Mouse (Mus musculus): ENCODE data around the gene Mtrex. TPM values are rescaled to one million over a fixed set of nuclear protein-coding genes. Genes with fewer than 3 reads are reported as not detected.
A peak's percentile ranks its signal among the peaks of the same experiment; 100 is the strongest.

Mtrex gene
- polyA plus RNA-seq, 1 experiment from 2014 or later, result 57.3 TPM

- ATAC-seq, result no peak
- no peak overlapping the region for H3K4me2 ChIP-seq (ENCODE audit: low read length)
- H3K9ac ChIP-seq (ENCODE audit: low read depth, low read length), result no peak overlapping the region
- H3K4me1 ChIP-seq (ENCODE audit: control insufficient read depth, insufficient read depth, low read length), result no peaks in the 10 kb centered on the region
- H3K27ac ChIP-seq (ENCODE audit: low read length), result no peak overlapping the region
- peaks cover 31% of the 10 kb centered on the region for H3K36me3 ChIP-seq (ENCODE audit: control insufficient read depth, insufficient read depth, low read length)
- no peak overlapping the region for H3K4me3 ChIP-seq (ENCODE audit: low read depth, low read length)
- WGBS, result 96% methylated on average over 8 of the region's 8 CpGs
- H3K27me3 ChIP-seq (ENCODE audit: control insufficient read depth, insufficient read depth, low read depth, low read length), result no peaks in the 10 kb centered on the region
- H3K9me3 ChIP-seq (replicated peaks; ENCODE audit: control insufficient read depth, low read length, poor library complexity, severe bottlenecking), result no peaks in the 10 kb centered on the region
Measured at GRCm38 (mm10) chr13:112938130-112938529, 10.9 kb upstream of the Mtrex start.

DNA sequence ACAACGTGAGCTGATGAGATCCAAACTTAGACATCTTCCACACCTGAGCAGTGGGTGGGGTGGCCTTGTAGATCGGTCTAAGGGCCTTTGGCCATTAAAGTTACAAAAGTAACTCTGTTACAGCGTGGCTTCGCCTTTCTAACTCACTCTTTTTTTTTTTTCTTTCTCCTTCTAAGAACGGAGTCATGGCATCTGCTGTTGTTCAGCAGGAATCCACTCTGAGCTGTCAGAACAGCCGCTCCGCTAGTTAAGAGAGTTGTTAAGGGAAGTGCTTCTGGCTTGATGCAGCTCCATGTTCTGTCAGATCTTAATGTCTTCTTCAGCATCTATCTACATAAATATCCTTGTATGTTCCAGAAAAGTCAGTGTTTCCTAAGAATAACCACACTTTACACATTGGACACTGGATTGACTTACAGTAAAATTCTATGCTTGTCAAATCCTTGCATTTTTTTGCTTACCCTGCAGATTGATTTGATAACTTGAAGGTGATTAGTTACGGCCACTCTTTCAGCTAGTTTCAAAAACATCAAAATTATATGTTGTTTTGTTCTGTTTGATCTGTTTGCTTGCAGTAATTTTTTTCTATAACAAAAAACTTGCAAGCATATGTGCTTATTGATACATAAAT is 955 bp upstream of the Mtrex start:
- peak overlapping the region; percentile 88 for H3K4me3 ChIP-seq (ENCODE audit: low read depth, low read length)
- 7% methylated on average over 8 of the region's 8 CpGs for WGBS
- no peak for ATAC-seq
- H3K9me3 ChIP-seq (replicated peaks; ENCODE audit: control insufficient read depth, low read length, poor library complexity, severe bottlenecking), result no peaks in the 10 kb centered on the region
- peaks cover 20% of the 10 kb centered on the region for H3K4me1 ChIP-seq (ENCODE audit: control insufficient read depth, insufficient read depth, low read length)
- peak overlapping the region; percentile 71 for H3K4me2 ChIP-seq (ENCODE audit: low read length)
- H3K9ac ChIP-seq (ENCODE audit: low read depth, low read length), result peak overlapping the region; percentile 80
- H3K27ac ChIP-seq (ENCODE audit: low read length), result peak overlapping the region; percentile 86
- H3K36me3 ChIP-seq (ENCODE audit: control insufficient read depth, insufficient read depth, low read length), result peaks cover 13% of the 10 kb centered on the region; the same call in 1 of the 2 replicates
- H3K27me3 ChIP-seq (ENCODE audit: control insufficient read depth, insufficient read depth, low read depth, low read length), result no peaks in the 10 kb centered on the region

GRCm38 (mm10) chr13:112926796-112927195 is 402 bp downstream of the Mtrex start:
- WGBS, result 0% methylated on average over 19 of the region's 19 CpGs
- ATAC-seq, result peak; percentile 36; the same call in 1 of the 2 replicates

DNA sequence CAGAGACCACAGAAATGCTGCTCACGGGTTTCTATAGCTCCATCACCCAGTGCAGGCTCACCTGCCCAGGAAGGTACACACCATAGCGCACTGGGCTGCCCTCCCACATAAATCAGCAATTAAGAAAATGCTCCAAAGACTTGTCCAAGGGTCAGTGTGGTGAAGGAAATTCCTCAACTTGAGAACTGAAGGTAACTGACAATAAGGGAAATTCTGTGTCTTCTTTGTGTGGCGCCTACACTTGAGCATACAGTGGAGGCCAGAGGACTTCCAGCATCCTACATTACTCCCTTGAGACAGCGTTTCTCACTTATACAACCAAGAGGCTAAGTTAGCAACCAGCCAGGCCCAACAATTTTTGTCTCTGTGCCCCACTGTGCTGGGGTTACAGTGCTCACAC is 1.2 kb downstream of the Mtrex start:
- H3K9me3 ChIP-seq (replicated peaks; ENCODE audit: control insufficient read depth, low read length, poor library complexity, severe bottlenecking), result no peaks in the 10 kb centered on the region
- H3K36me3 ChIP-seq (ENCODE audit: control insufficient read depth, insufficient read depth, low read length), result 0 out of 2 replicates have a peak, but pooled peaks cover 5% of the 10 kb centered on the region
- H3K4me1 ChIP-seq (ENCODE audit: control insufficient read depth, insufficient read depth, low read length), result peaks cover 20% of the 10 kb centered on the region
- peak overlapping the region; percentile 88 for H3K4me3 ChIP-seq (ENCODE audit: low read depth, low read length)
- H3K9ac ChIP-seq (ENCODE audit: low read depth, low read length), result 0 out of 2 replicates have a peak overlapping the region, but pooled peaks have one; percentile 20
- no peak for ATAC-seq
- 80% methylated on average over 4 of the region's 4 CpGs for WGBS
- H3K27me3 ChIP-seq (ENCODE audit: control insufficient read depth, insufficient read depth, low read depth, low read length), result no peaks in the 10 kb centered on the region
- H3K4me2 ChIP-seq (ENCODE audit: low read length), result peak overlapping the region; percentile 69
- H3K27ac ChIP-seq (ENCODE audit: low read length), result no peak overlapping the region

More at GRCm38 (mm10) chr13:112926796-112927195, 402 bp downstream of the Mtrex start:
- Histone ChIP-seq H3K27me3 (ENCODE audit: control insufficient read depth, insufficient read depth, low read depth, low read length) (no peaks in the 10 kb centered on the region), H3K4me2 (ENCODE audit: low read length) (peak overlapping the region; percentile 69), H3K9ac (ENCODE audit: low read depth, low read length) (peak overlapping the region; percentile 73), H3K9me3 (replicated peaks; ENCODE audit: control insufficient read depth, low read length, poor library complexity, severe bottlenecking) (no peaks in the 10 kb centered on the region), H3K4me1 (ENCODE audit: control insufficient read depth, insufficient read depth, low read length) (peaks cover 20% of the 10 kb centered on the region), H3K36me3 (ENCODE audit: control insufficient read depth, insufficient read depth, low read length) (0 out of 2 replicates have a peak, but pooled peaks cover 5% of the 10 kb centered on the region), H3K27ac (ENCODE audit: low read length) (peak overlapping the region; percentile 86), H3K4me3 (ENCODE audit: low read depth, low read length) (peak overlapping the region; percentile 88)

- H3K9ac ChIP-seq (ENCODE audit: low read depth, low read length), result no peak overlapping the region
- H3K4me1 ChIP-seq (ENCODE audit: control insufficient read depth, insufficient read depth, low read length), result peaks cover 20% of the 10 kb centered on the region
- no peak overlapping the region for H3K27ac ChIP-seq (ENCODE audit: low read length)
- no peaks in the 10 kb centered on the region for H3K9me3 ChIP-seq (replicated peaks; ENCODE audit: control insufficient read depth, low read length, poor library complexity, severe bottlenecking)
- no peak overlapping the region for H3K4me3 ChIP-seq (ENCODE audit: low read depth, low read length)
- ATAC-seq, result no peak
- 0 out of 2 replicates have a peak, but pooled peaks cover 2% of the 10 kb centered on the region for H3K36me3 ChIP-seq (ENCODE audit: control insufficient read depth, insufficient read depth, low read length)
- no peak overlapping the region for H3K4me2 ChIP-seq (ENCODE audit: low read length)
- 83% methylated on average over 6 of the region's 6 CpGs for WGBS
- no peaks in the 10 kb centered on the region for H3K27me3 ChIP-seq (ENCODE audit: control insufficient read depth, insufficient read depth, low read depth, low read length)
Measured at GRCm38 (mm10) chr13:112925266-112925665, 1.9 kb downstream of the Mtrex start.

GRCm38 (mm10) chr13:112920906-112921305 is 6.3 kb downstream of the Mtrex start:
- H3K9ac ChIP-seq (ENCODE audit: low read depth, low read length), result no peak overlapping the region
- no peaks in the 10 kb centered on the region for H3K27me3 ChIP-seq (ENCODE audit: control insufficient read depth, insufficient read depth, low read depth, low read length)
- WGBS, result 94% methylated on average over 3 of the region's 3 CpGs
- peaks cover 6% of the 10 kb centered on the region for H3K4me1 ChIP-seq (ENCODE audit: control insufficient read depth, insufficient read depth, low read length)
- no peak overlapping the region for H3K27ac ChIP-seq (ENCODE audit: low read length)
- no peak overlapping the region for H3K4me3 ChIP-seq (ENCODE audit: low read depth, low read length)
- no peaks in the 10 kb centered on the region for H3K9me3 ChIP-seq (replicated peaks; ENCODE audit: control insufficient read depth, low read length, poor library complexity, severe bottlenecking)
- ATAC-seq, result no peak
- H3K4me2 ChIP-seq (ENCODE audit: low read length), result no peak overlapping the region
- H3K36me3 ChIP-seq (ENCODE audit: control insufficient read depth, insufficient read depth, low read length), result peaks cover 7% of the 10 kb centered on the region

GRCm38 (mm10) chr13:112919141-112919865 is 7.9 kb downstream of the Mtrex start:
- Histone ChIP-seq H3K27ac (ENCODE audit: low read length) (no peak overlapping the region), H3K4me1 (ENCODE audit: control insufficient read depth, insufficient read depth, low read length) (no peaks in the 10 kb centered on the region), H3K4me2 (ENCODE audit: low read length) (no peak overlapping the region), H3K9me3 (replicated peaks; ENCODE audit: control insufficient read depth, low read length, poor library complexity, severe bottlenecking) (no peaks in the 10 kb centered on the region), H3K9ac (ENCODE audit: low read depth, low read length) (no peak overlapping the region), H3K4me3 (ENCODE audit: low read depth, low read length) (no peak overlapping the region), H3K27me3 (ENCODE audit: control insufficient read depth, insufficient read depth, low read depth, low read length) (no peaks in the 10 kb centered on the region), H3K36me3 (ENCODE audit: control insufficient read depth, insufficient read depth, low read length) (peaks cover 9% of the 10 kb centered on the region)
- 91% methylated on average over 4 of the region's 4 CpGs for WGBS
- ATAC-seq, result no peak

DNA sequence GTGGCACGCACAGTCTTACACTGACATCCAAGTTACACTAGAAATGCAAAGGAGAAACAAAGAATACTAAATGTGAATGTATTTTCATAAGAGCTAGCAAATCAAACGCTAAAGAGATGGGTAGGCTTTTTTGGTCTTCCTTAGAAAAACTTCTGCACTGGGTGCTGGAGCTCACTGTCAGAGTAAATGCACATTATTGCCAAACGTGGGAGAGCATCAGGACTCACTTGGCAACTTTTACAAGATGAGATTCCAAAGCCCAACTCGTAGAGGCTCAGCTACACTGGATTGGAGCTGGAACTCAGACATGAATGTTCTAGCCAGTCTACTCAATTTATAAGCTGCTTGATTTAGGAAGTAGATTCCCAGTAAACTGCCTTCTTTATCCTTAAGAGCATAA is 16.8 kb downstream of the Mtrex start:
- Histone ChIP-seq H3K4me1 (ENCODE audit: control insufficient read depth, insufficient read depth, low read length) (no peaks in the 10 kb centered on the region), H3K9ac (ENCODE audit: low read depth, low read length) (no peak overlapping the region), H3K27me3 (ENCODE audit: control insufficient read depth, insufficient read depth, low read depth, low read length) (no peaks in the 10 kb centered on the region), H3K9me3 (replicated peaks; ENCODE audit: control insufficient read depth, low read length, poor library complexity, severe bottlenecking) (no peaks in the 10 kb centered on the region), H3K36me3 (ENCODE audit: control insufficient read depth, insufficient read depth, low read length) (peaks cover 13% of the 10 kb centered on the region), H3K4me2 (ENCODE audit: low read length) (no peak overlapping the region), H3K27ac (ENCODE audit: low read length) (no peak overlapping the region), H3K4me3 (ENCODE audit: low read depth, low read length) (no peak overlapping the region)
- no peak for ATAC-seq
- WGBS, result 92% methylated on average over 4 of the region's 4 CpGs

DNA sequence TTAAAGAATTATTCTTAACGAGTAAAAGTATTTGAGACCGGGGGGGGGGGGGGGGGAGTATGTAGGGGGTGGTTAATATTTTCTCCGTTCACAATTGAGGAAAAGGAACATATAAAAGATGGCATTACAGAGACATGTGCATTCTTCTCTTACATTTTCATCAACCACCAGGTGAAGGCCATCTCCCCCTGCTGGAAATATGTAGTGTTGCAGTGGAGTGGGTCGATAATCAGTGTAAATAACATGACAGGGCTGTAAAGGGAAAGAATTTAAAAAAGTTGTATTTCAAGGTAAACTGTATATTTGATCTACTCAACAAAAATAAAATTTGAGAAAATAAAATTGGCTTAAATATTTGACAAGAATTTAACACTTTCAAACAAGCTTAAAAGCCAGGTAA is 17.5 kb downstream of the Mtrex start:
- no peaks in the 10 kb centered on the region for H3K9me3 ChIP-seq (replicated peaks; ENCODE audit: control insufficient read depth, low read length, poor library complexity, severe bottlenecking)
- no peak overlapping the region for H3K9ac ChIP-seq (ENCODE audit: low read depth, low read length)
- ATAC-seq, result no peak
- H3K4me2 ChIP-seq (ENCODE audit: low read length), result no peak overlapping the region
- no peak overlapping the region for H3K27ac ChIP-seq (ENCODE audit: low read length)
- peaks cover 11% of the 10 kb centered on the region for H3K36me3 ChIP-seq (ENCODE audit: control insufficient read depth, insufficient read depth, low read length)
- H3K4me1 ChIP-seq (ENCODE audit: control insufficient read depth, insufficient read depth, low read length), result no peaks in the 10 kb centered on the region
- H3K27me3 ChIP-seq (ENCODE audit: control insufficient read depth, insufficient read depth, low read depth, low read length), result no peaks in the 10 kb centered on the region
- H3K4me3 ChIP-seq (ENCODE audit: low read depth, low read length), result no peak overlapping the region
- 62% methylated on average over 4 of the region's 4 CpGs for WGBS

Data from midbrain, embryonic 16.5 days (tissue).